ENCODE assay signal across 24 mouse cellular contexts in the genomic region with DNA sequence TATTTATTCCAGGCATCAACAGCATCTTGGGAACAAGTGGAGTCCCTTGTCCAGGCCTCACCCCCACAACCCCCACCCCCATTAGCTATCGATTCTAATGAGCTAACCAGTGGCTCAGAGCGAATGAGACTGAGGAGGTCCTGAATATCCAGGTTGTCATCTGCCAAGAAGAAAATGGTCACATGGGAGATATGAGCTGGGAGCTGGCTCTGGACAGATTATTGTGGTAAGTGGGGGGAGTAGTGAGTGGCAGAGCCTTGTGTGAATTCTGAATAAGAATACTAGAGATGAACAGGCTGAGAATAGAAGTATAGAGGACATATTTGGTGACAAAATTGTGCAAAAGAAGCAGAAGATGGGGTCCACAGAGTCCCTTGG.
DNase-seq lines count a peak whose midpoint lies in the region; ATAC-seq lines count a peak whose summit lies in the region.
"Had no signal": no experiment of that assay in that cellular context is flagged by ENCODE, and none has a peak within 500 bp of the region (broad histone marks: within the 10 kb centered on the region; RNA-seq: fewer than 3 reads in every experiment).

No protein-coding gene starts in this region.

- H3K4me2 ChIP-seq in forebrain, embryonic 15.5 days (replicated peaks) = no peak overlapping the region
- no peak overlapping the region for H3K4me2 ChIP-seq in forebrain, embryonic 12.5 days
- H3K4me2 ChIP-seq: heart, embryonic 13.5 days had no signal

- no peaks in the 10 kb centered on the region for H3K27me3 ChIP-seq in forebrain, embryonic 15.5 days
- H3K27me3 ChIP-seq in forebrain, embryonic 12.5 days = no peaks in the 10 kb centered on the region

- WGBS in forebrain, embryonic 15.5 days = 64% methylated on average over 2 of the region's 2 CpGs
- 73% methylated on average over 2 of the region's 2 CpGs for WGBS in forebrain, embryonic 12.5 days

- H3K4me1 ChIP-seq in forebrain, embryonic 15.5 days = peaks cover 16% of the 10 kb centered on the region
- H3K4me1 ChIP-seq in forebrain, embryonic 12.5 days = peaks cover 7% of the 10 kb centered on the region; the same call in 1 of the 2 replicates
- H3K4me1 ChIP-seq: embryonic facial prominence, embryonic 10.5 days; heart, embryonic 13.5 days had no signal

- H3K36me3 ChIP-seq in forebrain, embryonic 15.5 days = no peaks in the 10 kb centered on the region
- no peaks in the 10 kb centered on the region for H3K36me3 ChIP-seq in forebrain, embryonic 12.5 days (replicated peaks)
- H3K36me3 ChIP-seq: embryonic facial prominence, embryonic 10.5 days; heart, embryonic 13.5 days had no signal

- no peak overlapping the region for H3K4me3 ChIP-seq in forebrain, embryonic 15.5 days
- H3K4me3 ChIP-seq in forebrain, embryonic 12.5 days (replicated peaks) = no peak overlapping the region
- H3K4me3 ChIP-seq: embryonic facial prominence, embryonic 10.5 days; heart, adult 2 months; heart, embryonic 13.5 days had no signal

- DNase-seq in layer of hippocampus, adult 9-11 months = peak; percentile 15
- no peak for DNase-seq in layer of hippocampus, adult 8-10 months (ENCODE audit: low spot score in 2 of 2)
- peak; percentile 6 for DNase-seq in testis, postnatal 10 days (ENCODE audit: low spot score)
- no peak for DNase-seq in testis, postnatal 14 days (ENCODE audit: low spot score)
- DNase-seq in cerebellum, adult 11 months = no peak
- DNase-seq: adrenal gland, postnatal 14 days; cerebellum, adult 9-10 months; gastrocnemius, postnatal 25 days; heart, adult 2 months; heart, postnatal 14 days; kidney, adult 2 months; liver, postnatal 0 days; right cerebral cortex, adult 18-20 months; right cerebral cortex, postnatal 4 days; thymus, adult 18-20 months; thymus, postnatal 36 days had no signal

- peak; percentile 16; the same call in 1 of the 2 replicates for ATAC-seq in forebrain, embryonic 15.5 days (replicated peaks)
- ATAC-seq in forebrain, embryonic 12.5 days (ENCODE audit: low FRiP score) = no peak
- ATAC-seq in megakaryocyte, adult 5-6 weeks (ENCODE audit: poor library complexity, severe bottlenecking) = no peak
- ATAC-seq: CD4-positive, CD25-positive, alpha-beta regulatory T cell, adult 4 months; liver, postnatal 0 days; lung, postnatal 0 days had no signal

- H3K9ac ChIP-seq in forebrain, embryonic 15.5 days (replicated peaks) = no peak overlapping the region
- no peak overlapping the region for H3K9ac ChIP-seq in forebrain, embryonic 12.5 days
- H3K9ac ChIP-seq: heart, embryonic 13.5 days; liver, postnatal 0 days had no signal

- 0 out of 2 replicates have a peak overlapping the region, but pooled peaks have one; percentile 11 for H3K27ac ChIP-seq in forebrain, embryonic 15.5 days (replicated peaks)
- H3K27ac ChIP-seq in forebrain, embryonic 12.5 days = no peak overlapping the region
- H3K27ac ChIP-seq: embryonic facial prominence, embryonic 10.5 days; heart, adult 2 months; heart, embryonic 13.5 days; kidney, postnatal 0 days had no signal

- H3K9me3 ChIP-seq in forebrain, embryonic 15.5 days = no peaks in the 10 kb centered on the region
- no peaks in the 10 kb centered on the region for H3K9me3 ChIP-seq in forebrain, embryonic 12.5 days
- H3K9me3 ChIP-seq: embryonic facial prominence, embryonic 10.5 days; heart, embryonic 13.5 days had no signal

Comparison
In these comparisons a context has a peak if more than half of its experiments do, and no peak if none do; other contexts are left out.
1. DNase-seq: peak in layer of hippocampus, adult 9-11 months (single experiment) and testis, postnatal 10 days (single experiment); none in layer of hippocampus, adult 8-10 months (0 of 2), testis, postnatal 14 days (single experiment) and cerebellum, adult 11 months (single experiment).